24 mouse cellular contexts compared by ENCODE assay signal in genomic region chr7:120043990-120044389, GRCm38 (mm10). TPM values are rescaled to one million over a fixed set of nuclear protein-coding genes. Genes with fewer than 3 reads are reported as not detected.
DNase-seq lines count a peak whose midpoint lies in the region; ATAC-seq and TF ChIP-seq lines count a peak whose summit lies in the region.
"Had no signal": no experiment of that assay in that cellular context is flagged by ENCODE, and none has a peak within 500 bp of the region (broad histone marks: within the 10 kb centered on the region; RNA-seq: fewer than 3 reads in every experiment).

No protein-coding gene starts in this region.

- H3K27me3 ChIP-seq in intestine, postnatal 0 days (replicated peaks; ENCODE audit: control insufficient read depth, insufficient read depth, low read length), result no peaks in the 10 kb centered on the region
- H3K27me3 ChIP-seq in intestine, embryonic 16.5 days (replicated peaks; ENCODE audit: control insufficient read depth, insufficient read depth, low read length), result no peaks in the 10 kb centered on the region
- H3K27me3 ChIP-seq in midbrain, postnatal 0 days (ENCODE audit: insufficient read depth, low read length), result no peaks in the 10 kb centered on the region
- no peaks in the 10 kb centered on the region for H3K27me3 ChIP-seq in midbrain, embryonic 10.5 days (ENCODE audit: low read depth, poor library complexity, severe bottlenecking)
- H3K27me3 ChIP-seq in MEL (ENCODE audit: control insufficient read depth in 1 of 2, insufficient read depth in 2 of 2, low read length in 2 of 2), result no peaks in the 10 kb centered on the region
- H3K27me3 ChIP-seq in stomach, postnatal 0 days (ENCODE audit: control insufficient read depth, insufficient read depth, low read length), result no peaks in the 10 kb centered on the region
- H3K27me3 ChIP-seq: embryonic facial prominence, embryonic 12.5 days; limb, embryonic 15.5 days; midbrain, embryonic 13.5 days; neural tube, embryonic 13.5 days had no signal

- no peak overlapping the region for H3K4me2 ChIP-seq in intestine, postnatal 0 days (replicated peaks; ENCODE audit: low read depth)
- no peak overlapping the region for H3K4me2 ChIP-seq in intestine, embryonic 16.5 days (ENCODE audit: low read depth, low read length)
- H3K4me2 ChIP-seq in midbrain, postnatal 0 days (ENCODE audit: low read depth, low read length, poor library complexity, severe bottlenecking), result no peak overlapping the region
- no peak overlapping the region for H3K4me2 ChIP-seq in stomach, postnatal 0 days (replicated peaks; ENCODE audit: low read depth)
- H3K4me2 ChIP-seq: embryonic facial prominence, embryonic 12.5 days; limb, embryonic 15.5 days; midbrain, embryonic 13.5 days; neural tube, embryonic 13.5 days had no signal

- intact Hi-C loops in left cerebral cortex, postnatal 10 days (cut with DNase I), result no loop called here

- peak; percentile 51 for TF ChIP-seq RAD21 in MEL (IDR thresholded peaks at IDR 0.05; ENCODE audit: low read depth, low read length)

- ATAC-seq in intestine, postnatal 0 days, result no peak
- ATAC-seq in intestine, embryonic 16.5 days, result no peak
- ATAC-seq in midbrain, postnatal 0 days (ENCODE audit: low FRiP score), result no peak
- ATAC-seq in stomach, postnatal 0 days (ENCODE audit: low FRiP score, low TSS enrichment), result no peak
- ATAC-seq: activated CD4-positive, CD25-positive, alpha-beta regulatory T cell, adult 4 months; forebrain, embryonic 14.5 days; midbrain, embryonic 13.5 days had no signal

- H3K9me3 ChIP-seq in intestine, postnatal 0 days (ENCODE audit: control insufficient read depth), result no peaks in the 10 kb centered on the region; the same call in 1 of the 2 replicates
- no peaks in the 10 kb centered on the region for H3K9me3 ChIP-seq in intestine, embryonic 16.5 days (ENCODE audit: control insufficient read depth, low read length)
- no peaks in the 10 kb centered on the region for H3K9me3 ChIP-seq in midbrain, postnatal 0 days (ENCODE audit: low read length)
- H3K9me3 ChIP-seq in midbrain, embryonic 10.5 days (replicated peaks), result no peaks in the 10 kb centered on the region
- no peaks in the 10 kb centered on the region for H3K9me3 ChIP-seq in MEL (replicated peaks; ENCODE audit: insufficient read depth, low read length)
- no peaks in the 10 kb centered on the region for H3K9me3 ChIP-seq in stomach, postnatal 0 days (ENCODE audit: control insufficient read depth, low read length)
- H3K9me3 ChIP-seq: embryonic facial prominence, embryonic 12.5 days; limb, embryonic 15.5 days; midbrain, embryonic 13.5 days; neural tube, embryonic 13.5 days had no signal

- H3K4me3 ChIP-seq in intestine, postnatal 0 days (ENCODE audit: low read depth, low read length), result no peak overlapping the region
- H3K4me3 ChIP-seq in intestine, embryonic 16.5 days (ENCODE audit: low read length), result no peak overlapping the region
- no peak overlapping the region for H3K4me3 ChIP-seq in midbrain, postnatal 0 days (ENCODE audit: low read depth, low read length)
- H3K4me3 ChIP-seq in midbrain, embryonic 10.5 days, result no peak overlapping the region
- H3K4me3 ChIP-seq in MEL (ENCODE audit: control insufficient read depth in 1 of 2, insufficient read depth in 1 of 2, low read depth in 2 of 2, low read length in 2 of 2), result no peak overlapping the region
- no peak overlapping the region for H3K4me3 ChIP-seq in stomach, postnatal 0 days (ENCODE audit: low read depth, low read length)
- H3K4me3 ChIP-seq: embryonic facial prominence, embryonic 12.5 days; erythroblast, embryonic 14.5 days; limb, embryonic 15.5 days; midbrain, embryonic 13.5 days; neural tube, embryonic 13.5 days had no signal

- no peak for TF ChIP-seq POLR2A in MEL (IDR thresholded peaks at IDR 0.05; ENCODE audit: control insufficient read depth in 1 of 2, insufficient read depth in 1 of 2, low read depth in 1 of 2, low read length in 2 of 2, poor library complexity in 1 of 2)

- no peak for DNase-seq in midbrain, postnatal 0 days (ENCODE audit: low spot score)
- no peak for DNase-seq in midbrain, embryonic 10.5 days (ENCODE audit: low spot score)
- peak; percentile 23 for DNase-seq in MEL (ENCODE audit: low read depth, low spot score)
- DNase-seq in stomach, postnatal 0 days (ENCODE audit: low spot score), result no peak
- DNase-seq in left cerebral cortex, postnatal 10 days (ENCODE audit: extremely low spot score in 1 of 2, low spot score in 2 of 2), result no peak
- no peak for DNase-seq in ovary, postnatal 36 days (ENCODE audit: low spot score)
- DNase-seq: adrenal gland, postnatal 14 days; cerebellum, adult 11 months; cerebellum, postnatal 10 days; gastrocnemius, postnatal 25 days; spleen, adult 18-20 months; thymus, adult 2 months had no signal

- H3K4me1 ChIP-seq in intestine, postnatal 0 days (replicated peaks; ENCODE audit: control insufficient read depth, insufficient read depth, low read length), result no peaks in the 10 kb centered on the region
- no peaks in the 10 kb centered on the region for H3K4me1 ChIP-seq in intestine, embryonic 16.5 days (ENCODE audit: control insufficient read depth, insufficient read depth, low read length)
- H3K4me1 ChIP-seq in midbrain, postnatal 0 days (ENCODE audit: insufficient read depth, low read length), result no peaks in the 10 kb centered on the region
- H3K4me1 ChIP-seq in midbrain, embryonic 10.5 days, result no peaks in the 10 kb centered on the region
- no peaks in the 10 kb centered on the region for H3K4me1 ChIP-seq in MEL (ENCODE audit: control insufficient read depth in 1 of 2, insufficient read depth in 2 of 2, low read length in 2 of 2)
- no peaks in the 10 kb centered on the region for H3K4me1 ChIP-seq in stomach, postnatal 0 days (replicated peaks; ENCODE audit: control insufficient read depth, insufficient read depth)
- H3K4me1 ChIP-seq: embryonic facial prominence, embryonic 12.5 days; limb, embryonic 15.5 days; midbrain, embryonic 13.5 days; neural tube, embryonic 13.5 days had no signal

- no peaks in the 10 kb centered on the region for H3K36me3 ChIP-seq in intestine, postnatal 0 days (ENCODE audit: control insufficient read depth, insufficient read depth)
- no peaks in the 10 kb centered on the region for H3K36me3 ChIP-seq in intestine, embryonic 16.5 days (ENCODE audit: control insufficient read depth, insufficient read depth, low read length)
- no peaks in the 10 kb centered on the region for H3K36me3 ChIP-seq in midbrain, postnatal 0 days (ENCODE audit: insufficient read depth, low read length)
- no peaks in the 10 kb centered on the region for H3K36me3 ChIP-seq in midbrain, embryonic 10.5 days
- no peaks in the 10 kb centered on the region for H3K36me3 ChIP-seq in MEL (ENCODE audit: control insufficient read depth in 1 of 2, insufficient read depth in 2 of 2, low read length in 2 of 2)
- no peaks in the 10 kb centered on the region for H3K36me3 ChIP-seq in stomach, postnatal 0 days (ENCODE audit: control insufficient read depth, insufficient read depth, low read length)
- H3K36me3 ChIP-seq: embryonic facial prominence, embryonic 12.5 days; limb, embryonic 15.5 days; midbrain, embryonic 13.5 days; neural tube, embryonic 13.5 days had no signal

- TF ChIP-seq EP300 in MEL (IDR thresholded peaks at IDR 0.05; ENCODE audit: low read depth in 1 of 2, low read length in 2 of 2), result no peak
- TF ChIP-seq EP300 in stomach, postnatal 0 days (optimal IDR thresholded peaks at IDR 0.05), result no peak

- H3K27ac ChIP-seq in intestine, postnatal 0 days (ENCODE audit: low read depth, low read length), result no peak overlapping the region
- H3K27ac ChIP-seq in intestine, embryonic 16.5 days (ENCODE audit: low read length), result no peak overlapping the region
- H3K27ac ChIP-seq in midbrain, postnatal 0 days (ENCODE audit: low read depth, low read length), result no peak overlapping the region
- no peak overlapping the region for H3K27ac ChIP-seq in midbrain, embryonic 10.5 days (replicated peaks)
- no peak overlapping the region for H3K27ac ChIP-seq in MEL (ENCODE audit: control insufficient read depth, low read depth, low read length)
- no peak overlapping the region for H3K27ac ChIP-seq in stomach, postnatal 0 days (replicated peaks)
- H3K27ac ChIP-seq: embryonic facial prominence, embryonic 12.5 days; limb, embryonic 15.5 days; midbrain, embryonic 13.5 days; neural tube, embryonic 13.5 days had no signal

- H3K9ac ChIP-seq in intestine, postnatal 0 days (ENCODE audit: low read depth, low read length), result no peak overlapping the region
- H3K9ac ChIP-seq in intestine, embryonic 16.5 days (ENCODE audit: low read depth, low read length), result no peak overlapping the region
- no peak overlapping the region for H3K9ac ChIP-seq in midbrain, postnatal 0 days (replicated peaks; ENCODE audit: low read length, poor library complexity, severe bottlenecking)
- no peak overlapping the region for H3K9ac ChIP-seq in MEL (ENCODE audit: control insufficient read depth, low read depth, low read length, poor library complexity, severe bottlenecking)
- H3K9ac ChIP-seq in stomach, postnatal 0 days (ENCODE audit: low read length), result no peak overlapping the region
- H3K9ac ChIP-seq: embryonic facial prominence, embryonic 12.5 days; limb, embryonic 15.5 days; midbrain, embryonic 13.5 days; neural tube, embryonic 13.5 days had no signal

- WGBS in intestine, postnatal 0 days, result 85% methylated on average over 3 of the region's 3 CpGs
- WGBS in intestine, embryonic 16.5 days, result 79% methylated on average over 3 of the region's 3 CpGs
- WGBS in midbrain, postnatal 0 days, result 93% methylated on average over 3 of the region's 3 CpGs
- 85% methylated on average over 3 of the region's 3 CpGs for WGBS in midbrain, embryonic 10.5 days
- WGBS in stomach, postnatal 0 days, result 83% methylated on average over 3 of the region's 3 CpGs

- TF ChIP-seq CTCF in intestine, postnatal 0 days (IDR thresholded peaks at IDR 0.05; ENCODE audit: low read depth), result peak; percentile 44
- TF ChIP-seq CTCF in midbrain, postnatal 0 days (IDR thresholded peaks at IDR 0.05), result peak; percentile 9; the same call in 1 of the 2 replicates
- TF ChIP-seq CTCF in MEL (IDR thresholded peaks at IDR 0.05 in 2 of 3, conservative IDR thresholded peaks at IDR 0.05 in 1 of 3; ENCODE audit: control insufficient read depth in 1 of 3, insufficient read depth in 1 of 3, low read depth in 2 of 3, low read length in 3 of 3, poor library complexity in 1 of 3, severe bottlenecking in 1 of 3), result peak in 2 of 3 experiments; percentile 29 to 39; a peak in 5 of 6 replicates
- TF ChIP-seq CTCF in stomach, postnatal 0 days (IDR thresholded peaks at IDR 0.05; ENCODE audit: low read depth), result peak; percentile 21; the same call in 1 of the 2 replicates

- H3K79me2 ChIP-seq in MEL (ENCODE audit: control insufficient read depth, insufficient read depth, low read length, poor library complexity), result no peaks in the 10 kb centered on the region

RNA-seq across cellular contexts. Expression of gene Dnah3, which starts 51.1 kb away (rescaled TPM):
- polyA plus RNA-seq in intestine, postnatal 0 days (2015; fragmentation: Nextera tagmentation; extraction: Ambion mirVana), result not detected in 2 replicates
- polyA plus RNA-seq in intestine, embryonic 16.5 days (2015; fragmentation: Nextera tagmentation; extraction: Ambion mirVana), result not detected in 2 replicates
- 0.66 and 2.8 TPM in 2 replicates for total RNA-seq in midbrain, postnatal 0 days (2014; rRNA removed)
- polyA plus RNA-seq in midbrain, postnatal 0 days (2015; fragmentation: Nextera tagmentation; extraction: Ambion mirVana), result 0.10 and 0.15 TPM in 2 replicates
- polyA plus RNA-seq in midbrain, embryonic 10.5 days (2016; fragmentation: Nextera tagmentation; extraction: Ambion mirVana), result not detected in 2 replicates
- not detected in 2 replicates for total RNA-seq in MEL (2012; rRNA removed)
- polyA plus RNA-seq in MEL (2012; ENCODE audit: insufficient read depth in 1 of 2, insufficient read length in 2 of 2, low read depth in 1 of 2, low replicate concordance in 2 of 2, missing spikeins in 1 of 2), result not detected
- 0.02 TPM in 1 of 2 replicates, not detected in the other for polyA plus RNA-seq in stomach, postnatal 0 days (2015; fragmentation: Nextera tagmentation; extraction: Ambion mirVana)
- total RNA-seq in left cerebral cortex, postnatal 10 days (2021), result under 1 TPM in 1 of 2 experiments, not detected in 1; 0.15 TPM
- total RNA-seq: adrenal gland, postnatal 14 days had no signal
- polyA plus RNA-seq: C2C12; embryonic facial prominence, embryonic 12.5 days; heart, postnatal 0 days; kidney, embryonic 16.5 days; limb, embryonic 15.5 days; neural tube, embryonic 13.5 days had no signal

RNA-seq across cellular contexts. Expression of gene Tmem159, which starts 58.2 kb away (rescaled TPM):
- polyA plus RNA-seq in intestine, postnatal 0 days (2015; fragmentation: Nextera tagmentation; extraction: Ambion mirVana), result 21.6 and 22.9 TPM in 2 replicates
- polyA plus RNA-seq in intestine, embryonic 16.5 days (2015; fragmentation: Nextera tagmentation; extraction: Ambion mirVana), result 25.3 and 28.1 TPM in 2 replicates
- 11.8 and 15.2 TPM in 2 replicates for total RNA-seq in midbrain, postnatal 0 days (2014; rRNA removed)
- 17.5 and 17.6 TPM in 2 replicates for polyA plus RNA-seq in midbrain, postnatal 0 days (2015; fragmentation: Nextera tagmentation; extraction: Ambion mirVana)
- 23.9 and 25.9 TPM in 2 replicates for polyA plus RNA-seq in midbrain, embryonic 10.5 days (2016; fragmentation: Nextera tagmentation; extraction: Ambion mirVana)
- not detected in 2 replicates for total RNA-seq in MEL (2012; rRNA removed)
- polyA plus RNA-seq in MEL (2012; ENCODE audit: insufficient read depth in 1 of 2, insufficient read length in 2 of 2, low read depth in 1 of 2, low replicate concordance in 2 of 2, missing spikeins in 1 of 2), result not detected
- 31.9 and 33.9 TPM in 2 replicates for polyA plus RNA-seq in stomach, postnatal 0 days (2015; fragmentation: Nextera tagmentation; extraction: Ambion mirVana)
- 10 to 100 TPM in 1 of 2 experiments, 1 to 10 TPM in 1; 9.5 to 10.7 TPM for total RNA-seq in left cerebral cortex, postnatal 10 days (2021)
- polyA plus RNA-seq: erythroblast, embryonic 14.5 days had no signal

Comparison
In these comparisons a context has a peak if more than half of its experiments do, and no peak if none do; other contexts are left out.
1. RNA of gene Tmem159, which starts 58.2 kb away (polyA plus RNA-seq): 31.9 to 33.9 TPM in stomach, postnatal 0 days, 25.3 to 28.1 TPM in intestine, embryonic 16.5 days, 23.9 to 25.9 TPM in midbrain, embryonic 10.5 days, 21.6 to 22.9 TPM in intestine, postnatal 0 days and 17.5 to 17.6 TPM in midbrain, postnatal 0 days; not detected in MEL; every median in the first group is over 10 times any median in the second.
2. Peak in every context shown above with its lines, with median percentiles within 50 percentile points of each other: CTCF ChIP-seq.